Mouse (Mus musculus) limb, embryonic 11.5 days (tissue): ENCODE data around the gene Lta. TPM values are rescaled to one million over a fixed set of nuclear protein-coding genes. Genes with fewer than 3 reads are reported as not detected.

Source experiments
- microRNA-seq: library from miRNA; unstranded; fragments of <30 nt; microRNA quantifications from one replicate; pipeline ENCODE4, GENCODE M21; 2016
- polyA plus RNA-seq: library from polyadenylated mRNA; unstranded; fragments of >200 nt; fragmentation: Nextera tagmentation; extraction: Ambion mirVana; gene quantifications from 2 replicates; pipeline ENCODE4 v1.2.1, GENCODE M21; 2014

Gene Lta
- polyA plus RNA-seq, 1 experiment from 2014 or later, result 0.11 TPM

Small RNAs within 50 kb of the gene (microRNA-seq; reads per million reads assigned to microRNA genes)
- gene Mir6973a (not detected), gene Mir6974 (not detected), gene Mir6975 (2.7 reads per million), gene Mir8094 (not detected)

Other genes with a start within 250 kb of the Lta start
- gene Hspa1b, start 246.1 kb downstream of the Lta start, polyA plus RNA-seq, result 0.43 and 0.44 TPM in 2 replicates
- 0.36 and 0.43 TPM in 2 replicates for gene Gm20481, start 235.4 kb downstream of the Lta start, polyA plus RNA-seq
- gene Hspa1a, start 233.2 kb downstream of the Lta start, polyA plus RNA-seq, result 0.75 and 4.0 TPM in 2 replicates
- 1.5 and 1.6 TPM in 2 replicates for gene Hspa1l, start 232.6 kb downstream of the Lta start, polyA plus RNA-seq
- gene Lsm2, start 223.5 kb downstream of the Lta start, polyA plus RNA-seq, result 266 and 271 TPM in 2 replicates
- gene Vars, start 204.4 kb downstream of the Lta start, polyA plus RNA-seq, result 124 and 140 TPM in 2 replicates
- gene Vwa7, start 188.8 kb downstream of the Lta start, polyA plus RNA-seq, result 0.07 and 0.16 TPM in 2 replicates
- gene Sapcd1, start 177.3 kb downstream of the Lta start, polyA plus RNA-seq, result 1.4 TPM in 2 replicates
- 3.5 and 3.7 TPM in 2 replicates for gene Msh5, start 158.6 kb downstream of the Lta start, polyA plus RNA-seq
- 52.1 and 76.7 TPM in 2 replicates for gene Clic1, start 155.4 kb downstream of the Lta start, polyA plus RNA-seq
- gene Ddah2, start 146.3 kb downstream of the Lta start, polyA plus RNA-seq, result 553 and 582 TPM in 2 replicates
- 0.16 TPM in 1 of 2 replicates, not detected in the other for gene Ly6g6c, start 140.0 kb downstream of the Lta start, polyA plus RNA-seq
- 0.84 and 1.2 TPM in 2 replicates for gene Mpig6b, start 139.2 kb downstream of the Lta start, polyA plus RNA-seq
- 1.5 and 2.1 TPM in 2 replicates for gene Ly6g6e, start 128.4 kb downstream of the Lta start, polyA plus RNA-seq
- gene Ly6g6d, start 127.3 kb downstream of the Lta start, polyA plus RNA-seq, result 0.72 and 1.6 TPM in 2 replicates
- 0.27 and 0.73 TPM in 2 replicates for gene Ly6g6f, start 119.7 kb downstream of the Lta start, polyA plus RNA-seq
- gene Abhd16a, start 116.1 kb downstream of the Lta start, polyA plus RNA-seq, result 43.1 and 46.9 TPM in 2 replicates
- gene Ly6g5c, start 97.1 kb downstream of the Lta start, polyA plus RNA-seq, result not detected in 2 replicates
- gene Ly6g5b, start 89.9 kb downstream of the Lta start, polyA plus RNA-seq, result 0.44 and 0.75 TPM in 2 replicates
- gene Gpank1, start 83.9 kb downstream of the Lta start, polyA plus RNA-seq, result 24.0 and 29.1 TPM in 2 replicates
- gene Csnk2b, start 83.3 kb downstream of the Lta start, polyA plus RNA-seq, result 277 and 290 TPM in 2 replicates
- 8.6 and 8.9 TPM in 2 replicates for gene D17H6S53E, start 79.0 kb downstream of the Lta start, polyA plus RNA-seq
- 0.44 and 1.5 TPM in 2 replicates for gene Apom, start 73.3 kb downstream of the Lta start, polyA plus RNA-seq
- gene Bag6, start 70.2 kb downstream of the Lta start, polyA plus RNA-seq, result 103 and 104 TPM in 2 replicates
- gene Prrc2a, start 40.5 kb downstream of the Lta start, polyA plus RNA-seq, result 215 and 234 TPM in 2 replicates
- 3.4 and 3.9 TPM in 2 replicates for gene Aif1, start 29.3 kb downstream of the Lta start, polyA plus RNA-seq
- 4.0 and 4.7 TPM in 2 replicates for gene Lst1, start 16.9 kb downstream of the Lta start, polyA plus RNA-seq
- 0.45 and 0.54 TPM in 2 replicates for gene Ltb, start 10.9 kb downstream of the Lta start, polyA plus RNA-seq
- not detected in 2 replicates for gene Tnf, start 3.3 kb downstream of the Lta start, polyA plus RNA-seq
- gene Gm16181, start 15.5 kb upstream of the Lta start, polyA plus RNA-seq, result not detected in 2 replicates
- 3.9 and 5.9 TPM in 2 replicates for gene Atp6v1g2, start 28.3 kb upstream of the Lta start, polyA plus RNA-seq
- gene Nfkbil1, start 30.4 kb upstream of the Lta start, polyA plus RNA-seq, result 4.0 and 4.6 TPM in 2 replicates
- gene Ddx39b, start 36.4 kb upstream of the Lta start, polyA plus RNA-seq, result 739 and 748 TPM in 2 replicates
- gene H2-D1, start 57.4 kb upstream of the Lta start, polyA plus RNA-seq, result 15.7 and 16.3 TPM in 2 replicates
- gene H2-Q1, start 115.1 kb upstream of the Lta start, polyA plus RNA-seq, result not detected in 2 replicates
- gene H2-Q2, start 136.9 kb upstream of the Lta start, polyA plus RNA-seq, result 0.16 and 0.31 TPM in 2 replicates
- gene H2-Q4, start 174.3 kb upstream of the Lta start, polyA plus RNA-seq, result 3.6 and 4.0 TPM in 2 replicates
- gene H2-Q6, start 219.5 kb upstream of the Lta start, polyA plus RNA-seq, result 2.5 and 3.1 TPM in 2 replicates
- gene H2-Q7, start 233.8 kb upstream of the Lta start, polyA plus RNA-seq, result 23.3 and 25.7 TPM in 2 replicates